Mouse (Mus musculus) kidney, adult 11 months (tissue): ENCODE data around the gene Mmd2.

Experiments used
- DNase-seq: peaks from one replicate; pipeline ENCODE4 v3.0.0; 2022

The Mmd2 gene

DNA sequence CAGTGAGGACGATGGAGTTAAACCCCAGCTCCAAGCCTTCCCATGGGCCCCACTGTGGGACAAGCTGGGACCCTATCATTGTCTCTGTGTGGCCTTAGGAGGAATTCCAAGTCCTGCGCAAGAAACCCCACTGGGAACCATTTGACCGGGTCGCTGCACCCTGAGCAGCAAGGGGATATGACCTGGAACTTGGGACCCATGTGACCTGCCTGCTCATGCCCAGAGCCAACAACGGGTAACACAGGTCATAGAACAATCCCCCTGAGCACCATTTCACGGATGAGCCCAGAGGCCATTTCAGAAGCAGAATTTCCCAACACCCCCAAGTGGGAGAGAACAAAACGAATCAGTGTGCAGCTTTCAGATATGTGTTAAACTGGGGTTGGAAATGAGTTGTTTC is 4.2 kb downstream of the Mmd2 start:
- no peak for DNase-seq

GRCm38 (mm10) chr5:142597648-142598390 is 10.8 kb downstream of the Mmd2 start:
- peak; percentile 35 for DNase-seq

GRCm38 (mm10) chr5:142596723-142597122 is 11.9 kb downstream of the Mmd2 start:
- DNase-seq, result no peak

DNA sequence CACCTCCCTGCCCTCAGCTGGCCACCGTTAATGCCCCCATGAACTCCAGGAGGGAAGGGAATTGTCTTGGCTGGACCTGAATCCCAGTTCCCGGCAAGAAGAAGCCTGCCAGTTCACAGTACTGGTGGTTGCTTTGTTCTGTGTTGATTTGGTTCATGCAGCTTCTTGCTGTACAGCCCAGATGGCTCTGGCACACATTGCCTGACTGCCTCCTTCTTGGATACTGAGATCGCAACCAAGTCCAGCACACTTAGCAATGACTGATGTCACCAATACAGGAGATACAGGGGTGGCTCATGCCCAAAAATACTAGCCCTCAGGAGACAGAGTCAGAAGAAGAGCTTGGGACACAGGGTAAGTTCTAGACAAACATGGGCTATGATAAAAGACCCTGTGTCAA is 12.9 kb downstream of the Mmd2 start:
- no peak for DNase-seq

GRCm38 (mm10) chr5:142590953-142591616 is 17.5 kb downstream of the Mmd2 start:
- no peak for DNase-seq

DNA sequence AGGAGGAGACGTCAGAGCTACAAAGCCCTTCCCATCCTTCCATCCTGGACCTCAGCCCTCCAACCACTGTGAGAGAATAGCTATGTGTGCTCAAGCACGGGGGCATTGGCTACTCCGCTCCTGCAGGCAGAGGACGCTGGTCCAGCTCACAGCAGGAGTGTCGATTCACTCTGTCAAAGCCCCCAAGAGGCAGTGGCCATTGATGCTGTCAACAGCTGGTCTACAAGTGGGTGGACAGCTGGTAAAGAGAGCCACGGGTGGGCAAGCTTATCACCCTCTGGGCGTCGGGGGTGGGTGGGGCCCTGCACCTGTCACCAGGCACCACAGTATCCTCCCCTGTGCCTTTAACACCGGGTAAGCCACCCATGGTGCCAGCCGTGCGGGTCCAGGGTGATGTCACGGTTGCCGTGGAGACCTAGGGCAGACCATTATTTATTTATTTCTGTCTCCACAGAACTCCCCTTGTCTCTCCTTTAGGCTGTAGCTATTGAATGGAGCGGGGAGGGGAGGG is 24.9 kb downstream of the Mmd2 start:
- no peak for DNase-seq

- DNase-seq, result peak; percentile 17
Observed at GRCm38 (mm10) chr5:142581517-142581916, 27.1 kb downstream of the Mmd2 start.

- DNase-seq, result no peak
Observed at GRCm38 (mm10) chr5:142578192-142578591, 30.4 kb downstream of the Mmd2 start.

DNA sequence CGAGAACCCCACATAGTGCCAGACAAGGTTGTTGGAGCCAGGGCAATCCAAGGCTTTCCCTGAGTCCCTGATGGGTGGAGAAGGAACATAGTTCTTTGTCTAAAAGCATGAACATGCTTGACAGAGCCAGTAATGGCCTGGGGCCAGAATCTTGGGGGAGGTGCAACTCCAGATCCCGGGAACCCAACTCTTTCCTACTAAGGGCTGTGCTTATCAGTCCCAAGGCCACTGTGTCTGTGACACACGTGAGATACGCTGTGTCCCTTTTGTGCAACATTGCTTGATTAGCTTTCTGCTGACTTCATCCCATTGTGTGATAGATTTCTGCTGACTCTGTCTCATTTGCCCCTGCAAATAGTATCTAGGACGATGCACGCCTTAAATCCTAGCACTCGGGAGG is 31.8 kb downstream of the Mmd2 start:
- DNase-seq, result no peak

- DNase-seq, result no peak
Observed at GRCm38 (mm10) chr5:142574323-142575057, 34.1 kb downstream of the Mmd2 start.

- DNase-seq, result no peak
Observed at GRCm38 (mm10) chr5:142564606-142565005, 44.0 kb downstream of the Mmd2 start.

DNA sequence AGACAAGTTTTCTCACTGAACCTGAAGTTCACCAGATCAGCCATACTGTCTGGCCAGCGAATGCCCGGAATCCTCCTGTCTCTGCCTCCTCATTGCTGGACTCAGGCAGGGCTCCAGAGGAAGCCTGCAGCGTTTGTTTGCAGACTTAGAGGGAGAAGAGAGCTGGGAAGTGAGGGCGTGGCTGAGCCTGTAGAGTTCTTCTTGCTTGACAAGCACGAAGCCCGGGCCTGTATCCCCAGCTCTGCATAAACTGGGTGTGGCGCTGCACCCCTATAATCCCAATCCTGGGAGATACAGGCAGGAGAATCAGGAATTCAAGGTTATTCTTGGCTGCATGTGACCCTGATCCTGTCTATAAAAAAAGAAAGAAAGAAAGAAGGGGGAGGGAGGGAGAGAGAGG is 48.3 kb downstream of the Mmd2 start:
- no peak for DNase-seq

- peak; percentile 15 for DNase-seq
Observed at GRCm38 (mm10) chr5:142557397-142558067, 51.1 kb downstream of the Mmd2 start.

DNA sequence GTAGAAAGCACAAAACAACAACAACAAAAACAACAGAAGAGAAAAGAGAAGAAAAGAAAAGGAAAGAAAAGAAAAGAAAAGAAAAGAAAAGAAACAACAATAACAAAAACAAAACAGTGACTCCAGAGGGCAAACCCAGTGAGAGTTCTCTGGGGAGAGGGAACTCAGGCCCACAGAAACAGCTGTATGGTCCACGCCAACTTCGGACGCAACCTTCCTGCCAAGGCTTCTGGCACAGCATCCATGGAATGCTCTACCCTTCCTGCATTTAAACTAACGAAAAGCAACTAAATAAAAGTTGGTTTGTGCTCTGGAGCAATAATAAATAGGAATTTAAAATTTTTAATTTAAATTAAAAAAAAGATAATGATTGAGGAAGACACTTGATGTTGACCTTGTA is 51.9 kb downstream of the Mmd2 start:
- DNase-seq, result no peak

GRCm38 (mm10) chr5:142555866-142556265 is 52.7 kb downstream of the Mmd2 start:
- DNase-seq, result no peak

- DNase-seq, result peak; percentile 88
Observed at GRCm38 (mm10) chr5:142550706-142551652, 57.6 kb downstream of the Mmd2 start, which contains the start of gene Radil. Gene Radil (minus strand): TSS chr5:142551098.

DNA sequence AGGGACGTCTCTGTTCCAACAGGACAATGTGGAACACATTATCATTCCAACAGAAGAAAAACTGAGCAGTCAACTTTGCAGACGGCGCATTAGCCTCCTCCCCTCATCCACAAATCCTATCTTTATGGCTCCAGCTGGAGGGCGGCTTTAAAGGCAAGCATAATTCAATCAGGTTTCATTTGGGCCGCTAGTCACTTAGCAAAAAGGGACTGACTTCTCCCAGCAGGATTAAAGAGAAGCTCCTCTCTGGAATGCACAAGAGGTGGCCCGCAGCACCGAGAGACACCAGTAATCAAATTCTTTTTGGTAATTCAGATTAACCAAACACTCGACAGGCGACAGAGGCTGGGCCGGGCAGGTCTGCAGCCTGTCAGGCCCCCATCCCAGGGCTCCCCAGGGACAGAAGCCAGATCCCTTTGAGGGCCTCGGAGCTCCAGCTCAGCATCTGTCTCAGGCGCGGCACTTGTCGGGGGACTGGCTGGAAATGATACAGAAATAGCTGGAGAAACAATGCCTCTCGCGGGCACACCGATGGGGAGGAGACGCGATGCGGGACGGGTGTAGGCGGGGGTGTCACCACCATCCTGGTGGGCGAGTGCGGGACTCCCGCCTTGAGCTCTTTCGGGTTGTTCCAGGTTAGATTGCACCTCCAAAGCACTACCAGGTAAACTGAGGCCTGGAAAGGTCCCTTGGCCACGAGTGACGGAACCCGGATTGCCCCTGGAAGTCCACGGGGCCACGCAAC is 58.5 kb downstream of the Mmd2 start:
- DNase-seq, result peak; percentile 9

- no peak for DNase-seq
Observed at GRCm38 (mm10) chr5:142549441-142549840, 59.2 kb downstream of the Mmd2 start.

DNA sequence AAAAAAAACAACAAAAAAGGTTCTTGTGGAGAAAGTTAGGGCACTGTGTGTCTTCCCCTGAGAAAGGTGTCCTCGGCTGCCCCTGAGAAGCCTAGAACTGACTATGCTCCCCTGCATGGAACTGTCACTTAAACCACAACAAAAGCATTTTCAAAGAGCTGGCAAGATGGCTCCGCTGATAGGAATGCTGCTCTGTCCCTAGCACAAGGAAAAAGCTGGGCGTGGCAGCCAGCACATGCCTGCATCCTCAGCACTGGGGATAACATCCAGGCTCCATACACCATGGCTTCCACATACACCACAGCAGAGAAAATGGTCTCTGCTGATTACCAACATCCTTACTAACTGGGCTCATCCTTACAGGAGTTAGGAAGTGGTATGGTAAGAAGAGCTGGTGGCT is 61.5 kb downstream of the Mmd2 start:
- no peak for DNase-seq

DNA sequence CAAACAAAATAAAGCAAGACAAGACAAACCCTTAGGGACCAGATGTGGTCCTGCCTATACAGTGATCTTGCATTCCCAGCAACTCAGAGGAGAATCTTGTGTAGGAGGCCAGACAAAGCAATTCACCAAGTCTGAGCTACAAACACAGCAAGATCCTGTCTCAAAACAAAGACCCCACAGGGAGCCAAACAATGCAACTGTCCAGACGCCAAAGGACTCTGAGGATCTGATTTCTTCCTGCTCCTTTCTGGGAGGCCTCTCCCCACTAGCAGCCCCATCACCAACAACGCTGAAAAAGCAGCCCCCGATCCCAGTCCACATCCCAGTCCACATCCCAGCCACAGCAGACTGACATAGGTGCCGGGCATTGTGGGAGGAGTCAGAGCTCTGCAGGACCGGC is 62.3 kb downstream of the Mmd2 start:
- DNase-seq, result no peak
